Mouse (Mus musculus) Patski (cell line): ENCODE measurements around the gene Fmo3. TPM values are rescaled to one million over a fixed set of nuclear protein-coding genes. Genes with fewer than 3 reads are reported as not detected.

Experiments used
- ATAC-seq: fragments of 100-300 bp; one replicate; pipeline ENCODE4 v1.8.0; 2021
- CTCF ChIA-PET: fragments of 350-600 bp; sonication (Branson Sonifier 250); formaldehyde crosslinking; loops from one replicate; lab custom pipeline; 2022; ENCODE audit warnings: inconsistent platforms; lab: Charles Lee
- POLR2A ChIA-PET: fragments of 350-600 bp; sonication (Branson Sonifier 250); formaldehyde crosslinking; loops from one replicate; lab custom pipeline; 2022; ENCODE audit warnings: antibody characterized with exemption, inconsistent platforms; lab: Charles Lee
- DNase-seq: peaks from one replicate; pipeline ENCODE4 v3.0.0-alpha.2; 2011; ENCODE audit warnings: low read depth, low spot score
- H3K27me3 ChIP-seq: fragments of 371-371 bp; one replicate; pipeline ENCODE4 v1.5.1; 2021
- CTCF ChIP-seq: fragments of 100-300 bp; IDR thresholded peaks from one replicate; pipeline ENCODE4 v1.5.1; 2021
- in situ Hi-C: fragments of 300-500 bp; cut with MboI; formaldehyde crosslinking; loops from 3 replicates; pipeline ENCODE4 v1.11.1; 2018; ENCODE audit warnings: low pct_unique_long_range_greater_than_20kb, mixed read lengths
- polyA plus RNA-seq: library from polyadenylated mRNA; unstranded; gene quantifications from one replicate; pipeline ENCODE4 v1.2.3, GENCODE M21; 2021

Gene Fmo3
- polyA plus RNA-seq, 1 experiment from 2014 or later: not detected

DNA sequence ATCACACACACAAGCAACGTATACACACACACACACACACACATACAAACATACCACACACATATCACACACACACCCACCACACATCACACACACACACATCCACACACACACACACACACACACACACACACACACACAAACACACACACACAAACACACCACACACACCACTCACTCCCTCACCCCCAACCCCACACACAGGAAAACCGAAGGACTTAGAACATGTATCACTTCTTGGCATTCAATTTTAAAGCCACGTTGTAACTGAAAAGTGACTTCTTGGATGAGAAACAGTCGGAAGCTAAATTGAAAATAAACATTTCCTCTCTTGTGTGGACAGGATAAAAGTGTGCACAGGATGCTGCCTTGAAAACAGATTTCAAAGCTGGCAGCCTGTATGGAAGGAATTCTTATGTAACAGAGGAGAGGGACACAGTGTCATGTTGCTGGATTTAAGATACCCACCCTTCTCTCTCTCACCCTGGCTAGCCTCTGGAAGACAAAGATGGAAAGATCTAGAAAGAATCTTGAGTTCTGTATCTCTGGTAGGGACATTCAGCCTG lies 52.9 kb downstream of the Fmo3 start:
- in situ Hi-C loops: no loop called here
- H3K27me3 ChIP-seq: peaks cover 36% of the 10 kb centered on the region
- no peak for DNase-seq
- ChIA-PET CTCF (no interaction called here), POLR2A (no interaction called here)
- no peak for TF ChIP-seq CTCF
- no peak for ATAC-seq

DNA sequence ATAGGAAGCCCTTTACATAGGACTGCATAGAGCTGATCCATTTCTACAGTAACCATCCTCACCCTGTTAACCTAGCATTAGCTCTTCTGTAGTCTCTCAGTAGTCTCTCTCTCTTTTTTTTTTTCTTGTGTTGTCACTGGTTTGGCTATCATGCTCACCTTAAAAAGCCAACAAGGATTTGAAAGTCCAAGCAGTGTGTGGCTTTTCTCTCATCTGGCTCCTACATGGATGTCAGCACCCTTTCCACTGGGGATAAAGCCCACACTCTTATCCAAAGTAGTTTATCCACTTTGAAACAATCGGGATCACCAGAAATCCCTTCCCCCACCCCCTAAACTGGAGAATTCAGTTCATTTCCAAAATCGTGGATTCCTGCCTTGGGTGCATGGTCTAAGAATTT lies 53.7 kb downstream of the Fmo3 start:
- ChIA-PET CTCF (no interaction called here), POLR2A (no interaction called here)
- no peak for TF ChIP-seq CTCF
- in situ Hi-C loops: no loop called here
- no peak for DNase-seq
- no peak for ATAC-seq
- peaks cover 38% of the 10 kb centered on the region for H3K27me3 ChIP-seq

DNA sequence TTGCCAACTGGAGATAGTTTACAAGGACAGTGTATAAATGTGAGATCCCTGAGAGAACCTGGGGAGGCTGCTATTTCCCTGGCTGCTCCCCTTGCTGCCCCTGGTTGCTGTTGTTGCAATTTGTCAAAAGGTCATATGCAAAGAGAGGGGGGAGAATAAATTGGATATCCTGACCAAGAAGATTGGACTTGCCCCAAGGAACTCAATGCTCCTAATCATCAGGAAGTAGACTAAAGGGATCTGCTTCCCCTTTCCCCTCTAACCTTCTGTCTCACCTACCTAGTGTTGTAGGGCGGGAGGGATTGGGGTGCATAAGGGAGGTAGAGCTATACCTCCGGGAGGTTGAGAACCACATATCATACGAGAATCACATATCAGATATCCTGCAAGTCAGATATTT lies 55.2 kb downstream of the Fmo3 start:
- no peak for DNase-seq

DNA sequence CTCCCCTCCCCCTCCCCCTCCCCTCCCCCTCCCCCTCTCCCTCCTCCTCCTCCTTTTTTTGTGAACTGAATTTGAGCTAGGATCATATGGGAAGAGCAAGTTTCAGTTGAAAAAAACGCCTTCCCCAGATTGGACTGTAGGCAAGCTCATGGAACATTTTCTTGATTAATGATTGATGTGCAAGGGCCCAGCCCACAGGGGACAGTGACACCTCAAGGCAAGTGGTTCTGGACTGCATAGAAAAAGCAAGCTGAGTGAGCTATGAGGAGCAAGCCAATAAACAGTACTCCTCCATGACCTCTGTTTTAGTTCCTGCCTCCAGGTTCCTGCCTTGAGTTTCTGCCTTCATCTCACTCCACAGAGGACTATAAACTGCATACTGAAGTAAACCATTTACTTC lies 59.2 kb downstream of the Fmo3 start:
- ATAC-seq (no peak), DNase-seq (no peak)
- CTCF ChIA-PET: no interaction called here
- POLR2A ChIA-PET: no interaction called here
- no peak for TF ChIP-seq CTCF
- in situ Hi-C loops: no loop called here
- H3K27me3 ChIP-seq: peaks cover 53% of the 10 kb centered on the region

More for the DNA sequence above, 55.2 kb downstream of the Fmo3 start:
- no peak for ATAC-seq
- in situ Hi-C loops: no loop called here
- no peak for TF ChIP-seq CTCF
- ChIA-PET CTCF (no interaction called here), POLR2A (no interaction called here)
- peaks cover 30% of the 10 kb centered on the region for H3K27me3 ChIP-seq

DNA sequence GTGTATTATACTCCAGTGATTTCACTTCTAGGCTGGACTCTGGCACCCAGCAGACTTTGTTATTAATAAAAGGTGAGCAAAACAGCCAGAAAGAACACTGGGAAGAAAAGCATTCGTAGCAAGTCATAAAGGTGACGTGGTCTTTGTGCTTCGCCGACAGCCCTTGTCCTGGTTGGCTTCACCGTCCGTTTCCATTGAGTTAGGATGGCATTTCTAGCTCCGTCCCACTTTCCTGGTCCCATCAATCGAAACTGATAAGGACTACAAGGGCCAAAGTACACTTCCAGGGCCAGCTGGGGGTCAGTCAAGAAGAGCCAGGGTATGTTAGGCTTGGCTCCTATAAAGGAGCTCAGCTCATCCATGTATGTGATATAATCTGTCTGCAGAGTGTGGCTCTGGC lies 67.7 kb downstream of the Fmo3 start:
- ATAC-seq (no peak), DNase-seq (no peak)
- ChIA-PET POLR2A (no interaction called here), CTCF (no interaction called here)
- in situ Hi-C loops: no loop called here
- peaks cover 32% of the 10 kb centered on the region for H3K27me3 ChIP-seq
- no peak for TF ChIP-seq CTCF

DNA sequence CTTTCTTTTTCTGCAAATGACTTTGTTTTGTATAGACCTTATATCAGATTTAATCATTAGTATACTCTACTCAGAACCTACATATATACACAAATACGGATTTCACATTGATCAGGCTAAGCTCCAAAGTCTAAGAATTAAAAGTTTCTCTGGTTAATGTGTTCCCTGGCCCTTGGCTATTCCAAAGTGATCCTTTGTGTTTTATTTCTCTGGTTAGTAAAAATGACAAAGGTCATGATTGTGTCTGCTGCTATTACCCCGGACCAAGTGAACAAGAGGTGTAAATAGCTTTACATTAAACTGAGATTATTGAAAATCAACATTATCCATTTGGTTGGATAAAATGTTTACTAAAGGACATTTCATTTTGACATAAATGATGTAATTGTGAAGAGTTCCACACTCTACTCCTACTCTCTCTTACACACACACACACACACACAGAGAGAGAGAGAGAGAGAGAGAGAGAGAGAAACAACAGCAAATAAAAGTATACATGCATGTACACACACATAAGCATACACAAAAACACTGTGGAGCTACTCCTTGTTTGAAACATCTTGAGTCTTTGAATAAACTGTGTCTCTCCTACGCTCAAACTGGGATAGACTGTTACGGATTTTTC lies 69.3 kb downstream of the Fmo3 start:
- DNase-seq: no peak

DNA sequence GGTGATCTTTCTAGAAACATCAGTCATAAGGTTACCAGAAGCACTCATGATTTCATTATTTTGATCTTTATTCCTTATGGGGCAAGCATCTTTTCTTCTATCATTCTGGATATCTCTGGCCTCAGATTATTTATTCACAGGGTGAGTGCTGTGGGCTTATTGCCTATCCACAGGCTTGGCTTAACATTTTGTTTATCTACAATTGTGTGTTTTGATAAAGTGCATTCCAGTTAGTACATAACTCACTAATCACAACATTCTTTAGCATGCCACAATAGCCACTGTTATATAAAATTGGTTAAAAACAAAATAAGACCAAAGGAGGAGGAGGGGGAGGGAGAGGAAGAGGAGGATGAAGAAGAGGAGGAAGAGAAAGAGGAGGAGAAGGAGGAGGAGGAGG lies 72.2 kb downstream of the Fmo3 start:
- peaks cover 37% of the 10 kb centered on the region for H3K27me3 ChIP-seq
- DNase-seq: no peak
- no peak for ATAC-seq
- POLR2A ChIA-PET: no interaction called here
- no peak for TF ChIP-seq CTCF
- in situ Hi-C loops: no loop called here
- CTCF ChIA-PET: no interaction called here

More for the DNA sequence above, 69.3 kb downstream of the Fmo3 start:
- ChIA-PET POLR2A (interaction anchor here (0.6 to 0.7 kb wide), 2 partner anchors 26 to 166 kb away, joined by 3 to 4 read pairs; no protein-coding TSS in a partner anchor), CTCF (interaction anchor here (1.1 to 1.8 kb wide), 3 partner anchors 11 to 24 kb away, joined by 3 to 4 read pairs (median 3); no protein-coding TSS in a partner anchor)
- no peak for ATAC-seq
- in situ Hi-C loops: no loop called here
- no peak for TF ChIP-seq CTCF
- peaks cover 32% of the 10 kb centered on the region for H3K27me3 ChIP-seq

Other genes starting within 250 kb of the Fmo3 start
- gene Prrc2c, start 244.0 kb downstream of the Fmo3 start, polyA plus RNA-seq: 78.5 TPM
- 0.14 TPM for gene Fmo4, start 170.6 kb downstream of the Fmo3 start, polyA plus RNA-seq
- gene Fmo1, start 117.9 kb downstream of the Fmo3 start, polyA plus RNA-seq: 19.1 TPM
- gene Fmo2, start 85.8 kb downstream of the Fmo3 start, polyA plus RNA-seq: 0.42 TPM
- not detected for gene Fmo6, start 47.0 kb downstream of the Fmo3 start, polyA plus RNA-seq
- gene Mroh9, start 101.1 kb upstream of the Fmo3 start, polyA plus RNA-seq: not detected